1 mouse cellular context compared by ENCODE assay signal in the genomic region with DNA sequence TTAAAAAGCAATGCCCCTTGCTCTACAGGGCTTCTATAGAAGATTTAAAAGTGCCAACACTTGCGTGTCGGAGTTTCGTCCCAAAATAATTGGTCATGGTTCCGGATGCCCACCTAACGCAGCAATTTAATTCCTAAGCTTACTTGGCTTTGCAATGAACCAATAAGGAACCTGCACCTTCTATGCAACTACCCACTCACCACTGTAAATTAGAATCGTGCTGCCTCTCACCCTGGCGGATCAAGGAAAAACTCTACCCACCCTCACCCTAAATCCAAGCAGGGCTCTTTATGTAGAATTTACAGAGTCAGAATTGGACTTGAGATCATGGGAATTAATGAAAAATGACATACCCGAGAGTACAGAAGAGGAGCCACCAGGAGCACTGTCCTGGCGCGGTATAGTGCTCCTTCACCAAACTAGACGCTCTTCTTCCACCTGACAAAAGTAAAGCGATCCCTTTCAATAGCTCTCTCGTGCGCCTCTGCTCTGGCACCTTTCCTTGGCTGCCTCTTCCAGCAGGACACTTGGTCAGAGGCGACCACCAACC.
TF ChIP-seq lines count a peak whose summit lies in the region.

No protein-coding gene starts in this region.

TF ChIP-seq in CH12.LX, 34 proteins besides CTCF, POLR2A, EP300 and RAD21:
- TF ChIP-seq NELFE (IDR thresholded peaks at IDR 0.05; ENCODE audit: low read depth, low read length): no peak
- no peak for TF ChIP-seq ZNF384 (IDR thresholded peaks at IDR 0.05; ENCODE audit: low read depth, low read length)
- no peak for TF ChIP-seq SIN3A (IDR thresholded peaks at IDR 0.05; ENCODE audit: low read length)
